Mouse (Mus musculus): ENCODE measurements around the gene Eva1b. TPM values are rescaled to one million over a fixed set of nuclear protein-coding genes. Genes with fewer than 3 reads are reported as not detected.

Eva1b gene
- polyA plus RNA-seq, 1 experiment from 2014 or later = 8.1 TPM

- no peaks in the 10 kb centered on the region for H3K9me3 ChIP-seq (replicated peaks)
- no peak overlapping the region for H3K9ac ChIP-seq
- no peak overlapping the region for H3K4me2 ChIP-seq
- no peak for ATAC-seq
- no peaks in the 10 kb centered on the region for H3K4me1 ChIP-seq
- H3K27me3 ChIP-seq = no peaks in the 10 kb centered on the region
- H3K36me3 ChIP-seq (ENCODE audit: poor library complexity, severe bottlenecking) = peaks cover 51% of the 10 kb centered on the region
- no peak overlapping the region for H3K27ac ChIP-seq
- 91% methylated on average over 5 of the region's 5 CpGs for WGBS
- H3K4me3 ChIP-seq = no peak overlapping the region
Observed at GRCm38 (mm10) chr4:126183034-126183433, 35.5 kb downstream of the Eva1b start.

DNA sequence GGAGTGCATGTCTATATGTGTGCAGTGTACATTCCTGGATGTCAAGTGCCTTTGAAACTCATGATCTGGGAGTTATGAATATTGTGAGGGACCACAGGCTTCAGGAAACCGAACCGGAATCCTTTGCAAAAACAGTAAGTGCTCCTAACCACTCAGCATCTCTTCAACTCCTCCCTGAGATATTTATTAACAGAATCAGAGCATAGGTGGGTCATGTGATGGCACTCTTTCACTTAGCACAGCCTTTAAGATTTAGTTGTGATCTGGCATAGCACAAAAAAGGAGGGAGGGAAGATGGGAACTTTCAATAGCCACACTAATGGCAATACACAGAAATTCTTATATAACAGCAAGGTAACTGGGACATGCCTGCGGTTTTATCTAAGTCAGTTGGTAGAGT is 39.6 kb downstream of the Eva1b start:
- WGBS = 95% methylated on average over 3 of the region's 3 CpGs
- H3K4me1 ChIP-seq = no peaks in the 10 kb centered on the region
- H3K4me2 ChIP-seq = no peak overlapping the region
- no peak overlapping the region for H3K9ac ChIP-seq
- H3K36me3 ChIP-seq (ENCODE audit: poor library complexity, severe bottlenecking) = peaks cover 41% of the 10 kb centered on the region
- H3K27ac ChIP-seq = no peak overlapping the region
- ATAC-seq = no peak
- H3K4me3 ChIP-seq = no peak overlapping the region
- H3K27me3 ChIP-seq = no peaks in the 10 kb centered on the region
- no peaks in the 10 kb centered on the region for H3K9me3 ChIP-seq (replicated peaks)

DNA sequence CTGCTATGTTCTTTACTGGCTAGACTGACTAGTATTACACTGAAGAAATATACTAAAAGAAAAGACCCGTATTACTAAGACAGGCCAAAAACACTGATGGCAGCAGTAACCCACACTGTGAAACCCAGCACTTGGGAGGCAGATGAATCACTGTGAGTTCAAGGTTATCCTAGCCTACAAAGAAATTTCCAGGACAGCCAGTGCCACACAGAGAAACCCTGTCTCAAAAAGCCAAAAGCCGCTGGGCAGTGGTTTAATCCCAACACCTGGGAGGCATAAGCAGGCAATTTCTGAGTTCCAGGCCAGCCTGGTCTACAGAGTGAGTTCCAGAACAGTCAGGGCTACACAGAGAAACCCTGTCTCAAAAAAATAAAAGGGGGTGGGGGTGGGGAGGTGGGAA is 43.1 kb downstream of the Eva1b start:
- Histone ChIP-seq H3K4me1 (no peaks in the 10 kb centered on the region), H3K4me3 (no peak overlapping the region), H3K36me3 (ENCODE audit: poor library complexity, severe bottlenecking) (peaks cover 44% of the 10 kb centered on the region), H3K9ac (no peak overlapping the region), H3K9me3 (replicated peaks) (no peaks in the 10 kb centered on the region), H3K4me2 (no peak overlapping the region), H3K27me3 (no peaks in the 10 kb centered on the region), H3K27ac (no peak overlapping the region)
- WGBS = 95% methylated on average over 2 of the region's 2 CpGs
- ATAC-seq = no peak

DNA sequence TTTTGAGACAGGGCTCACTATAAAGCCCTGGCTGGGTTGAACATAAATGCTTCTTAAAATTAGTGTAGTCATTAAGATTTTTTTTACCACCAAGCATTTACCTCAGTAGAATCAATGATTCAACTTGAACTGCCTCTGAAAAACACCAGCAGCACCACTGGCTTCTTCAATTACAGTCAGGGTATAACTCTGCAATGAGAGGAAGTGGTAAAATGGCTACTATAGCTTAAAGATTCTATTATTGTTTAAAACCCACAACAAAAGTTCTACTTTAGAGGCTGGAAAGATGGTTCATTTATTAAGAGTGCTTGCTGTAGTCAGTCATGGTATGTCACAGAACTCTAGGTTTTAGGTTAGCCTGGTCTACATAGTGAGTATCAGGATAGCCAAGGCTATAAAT is 46.7 kb downstream of the Eva1b start:
- Histone ChIP-seq H3K4me1 (peaks cover 16% of the 10 kb centered on the region; the same call in 1 of the 2 replicates), H3K36me3 (ENCODE audit: poor library complexity, severe bottlenecking) (peaks cover 40% of the 10 kb centered on the region), H3K9ac (no peak overlapping the region), H3K4me3 (no peak overlapping the region), H3K9me3 (replicated peaks) (no peaks in the 10 kb centered on the region), H3K4me2 (no peak overlapping the region), H3K27ac (no peak overlapping the region), H3K27me3 (no peaks in the 10 kb centered on the region)
- no peak for ATAC-seq

DNA sequence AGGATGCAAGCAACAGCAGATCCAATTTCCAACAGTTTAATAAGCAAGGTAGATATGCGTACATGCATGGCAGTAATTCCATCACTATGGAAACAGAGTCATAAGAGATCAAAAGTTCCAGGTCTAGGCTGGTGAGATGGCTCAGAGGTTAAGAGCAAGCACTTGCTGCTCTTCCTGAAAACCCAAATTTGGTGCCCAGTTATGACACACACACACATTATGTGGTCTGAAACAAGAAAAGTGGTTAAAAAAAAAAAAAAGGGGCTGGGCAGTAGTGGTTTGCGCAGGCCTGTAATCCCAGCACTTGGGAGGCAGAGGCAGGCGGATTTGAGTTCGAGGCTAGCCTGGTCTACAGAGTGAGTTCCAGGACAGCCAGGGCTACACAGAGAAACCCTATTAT is 47.4 kb downstream of the Eva1b start:
- H3K9ac ChIP-seq = no peak overlapping the region
- 97% methylated on average over 4 of the region's 4 CpGs for WGBS
- no peak for ATAC-seq

GRCm38 (mm10) chr4:126197485-126197884 is 49.9 kb downstream of the Eva1b start:
- Histone ChIP-seq H3K36me3 (ENCODE audit: poor library complexity, severe bottlenecking) (peaks cover 23% of the 10 kb centered on the region), H3K9me3 (replicated peaks) (no peaks in the 10 kb centered on the region), H3K4me1 (peaks cover 38% of the 10 kb centered on the region), H3K27me3 (no peaks in the 10 kb centered on the region), H3K27ac (no peak overlapping the region), H3K4me2 (no peak overlapping the region), H3K4me3 (no peak overlapping the region), H3K9ac (no peak overlapping the region)
- no peak for ATAC-seq
- 80% methylated on average over 3 of the region's 3 CpGs for WGBS

More for the DNA sequence above, 47.4 kb downstream of the Eva1b start:
- Histone ChIP-seq H3K27me3 (no peaks in the 10 kb centered on the region), H3K4me2 (no peak overlapping the region), H3K9me3 (replicated peaks) (no peaks in the 10 kb centered on the region), H3K4me1 (peaks cover 23% of the 10 kb centered on the region), H3K36me3 (ENCODE audit: poor library complexity, severe bottlenecking) (peaks cover 38% of the 10 kb centered on the region), H3K4me3 (no peak overlapping the region), H3K27ac (no peak overlapping the region)

Other genes with a start within 250 kb of the Eva1b start
- gene Csf3r, start 123.2 kb upstream of the Eva1b start, polyA plus RNA-seq (2015; fragmentation: Nextera tagmentation; extraction: Ambion mirVana) = 0.10 and 0.21 TPM in 2 replicates
- 122 and 125 TPM in 2 replicates for gene Mrps15, start 100.8 kb upstream of the Eva1b start, polyA plus RNA-seq (2015; fragmentation: Nextera tagmentation; extraction: Ambion mirVana)
- 27.8 and 37.7 TPM in 2 replicates for gene Oscp1, start 89.2 kb upstream of the Eva1b start, polyA plus RNA-seq (2015; fragmentation: Nextera tagmentation; extraction: Ambion mirVana)
- 55.9 and 56.0 TPM in 2 replicates for gene Lsm10, start 51.1 kb upstream of the Eva1b start, polyA plus RNA-seq (2015; fragmentation: Nextera tagmentation; extraction: Ambion mirVana)
- gene Stk40, start 43.8 kb upstream of the Eva1b start, polyA plus RNA-seq (2015; fragmentation: Nextera tagmentation; extraction: Ambion mirVana) = 34.2 and 36.1 TPM in 2 replicates
- 0.39 and 0.41 TPM in 2 replicates for gene Sh3d21, start 15.7 kb downstream of the Eva1b start, polyA plus RNA-seq (2015; fragmentation: Nextera tagmentation; extraction: Ambion mirVana)
- gene Thrap3, start 55.0 kb downstream of the Eva1b start, polyA plus RNA-seq (2015; fragmentation: Nextera tagmentation; extraction: Ambion mirVana) = 194 and 202 TPM in 2 replicates
- 53.5 and 58.2 TPM in 2 replicates for gene Map7d1, start 108.6 kb downstream of the Eva1b start, polyA plus RNA-seq (2015; fragmentation: Nextera tagmentation; extraction: Ambion mirVana)
- 141 and 143 TPM in 2 replicates for gene Trappc3, start 114.6 kb downstream of the Eva1b start, polyA plus RNA-seq (2015; fragmentation: Nextera tagmentation; extraction: Ambion mirVana)
- 0.96 and 1.4 TPM in 2 replicates for gene Col8a2, start 139.0 kb downstream of the Eva1b start, polyA plus RNA-seq (2015; fragmentation: Nextera tagmentation; extraction: Ambion mirVana)
- gene Adprhl2, start 174.0 kb downstream of the Eva1b start, polyA plus RNA-seq (2015; fragmentation: Nextera tagmentation; extraction: Ambion mirVana) = 70.9 and 81.6 TPM in 2 replicates
- gene Tekt2, start 177.9 kb downstream of the Eva1b start, polyA plus RNA-seq (2015; fragmentation: Nextera tagmentation; extraction: Ambion mirVana) = 10.0 and 11.2 TPM in 2 replicates

Measured in forebrain, embryonic 13.5 days (tissue).